Mouse (Mus musculus) layer of hippocampus, postnatal 10 days (tissue): ENCODE measurements around the gene Zfp280d. TPM values are rescaled to one million over a fixed set of nuclear protein-coding genes. Genes with fewer than 3 reads are reported as not detected.

ENCODE experiments used
- total RNA-seq, 2 experiments: library from RNA; stranded (reverse); gene quantifications; 2 replicates each; pipeline ENCODE4 v1.2.3; 2021

Zfp280d gene
- total RNA-seq, 2 experiments from 2014 or later: 49.3 to 60.5 TPM

Other genes starting within 250 kb of the Zfp280d start
- gene Tcf12, start 163.0 kb upstream of the Zfp280d start, total RNA-seq: 10 to 100 TPM; 57.4 to 64.2 TPM
- 1 to 10 TPM; 2.9 TPM for gene Mns1, start 163.2 kb downstream of the Zfp280d start, total RNA-seq
- 10 to 100 TPM; 11.2 to 13.1 TPM for gene Tex9, start 217.4 kb downstream of the Zfp280d start, total RNA-seq